Mouse (Mus musculus): ENCODE results near the gene Scd4. TPM values are rescaled to one million over a fixed set of nuclear protein-coding genes. Genes with fewer than 3 reads are reported as not detected.

The Scd4 gene
- polyA plus RNA-seq (2012; rRNA removed) = 0.16 TPM in 2 replicates

GRCm38 (mm10) chr19:44332833-44333623, at the start of gene Scd4:
Scd4 (plus strand) TSS chr19:44333092.

GRCm38 (mm10) chr19:44292941-44293768, 39.7 kb upstream of the Scd4 start, which contains the start of gene Scd2:
Scd2 (plus strand) TSS chr19:44293674.

Other genes with a start within 250 kb of the Scd4 start
- 135 and 142 TPM in 2 replicates for gene Chuk, start 225.6 kb upstream of the Scd4 start, polyA plus RNA-seq (2012; rRNA removed)
- gene Cwf19l1, start 197.2 kb upstream of the Scd4 start, polyA plus RNA-seq (2012; rRNA removed) = 30.3 and 30.8 TPM in 2 replicates
- 141 and 156 TPM in 2 replicates for gene Bloc1s2, start 186.6 kb upstream of the Scd4 start, polyA plus RNA-seq (2012; rRNA removed)
- gene Pkd2l1, start 140.7 kb upstream of the Scd4 start, polyA plus RNA-seq (2012; rRNA removed) = 0.08 TPM in 2 replicates
- gene Scd3, start 129.8 kb upstream of the Scd4 start, polyA plus RNA-seq (2012; rRNA removed) = 3.3 and 3.9 TPM in 2 replicates
- 367 and 381 TPM in 2 replicates for gene Scd2, start 39.4 kb upstream of the Scd4 start, polyA plus RNA-seq (2012; rRNA removed)
- gene Scd1, start 74.8 kb downstream of the Scd4 start, polyA plus RNA-seq (2012; rRNA removed) = 20.1 and 20.5 TPM in 2 replicates
- 0.41 and 0.64 TPM in 2 replicates for gene Wnt8b, start 160.4 kb downstream of the Scd4 start, polyA plus RNA-seq (2012; rRNA removed)
- gene Sec31b, start 212.8 kb downstream of the Scd4 start, polyA plus RNA-seq (2012; rRNA removed) = 0.21 and 0.33 TPM in 2 replicates
- not detected in 2 replicates for gene Gm20538, start 219.7 kb downstream of the Scd4 start, polyA plus RNA-seq (2012; rRNA removed)
- gene Ndufb8, start 222.3 kb downstream of the Scd4 start, polyA plus RNA-seq (2012; rRNA removed) = 480 and 491 TPM in 2 replicates
- 26.0 and 26.6 TPM in 2 replicates for gene Hif1an, start 229.8 kb downstream of the Scd4 start, polyA plus RNA-seq (2012; rRNA removed)